Mouse (Mus musculus) megakaryocyte, adult 5-6 weeks (primary cell): ENCODE results near the gene Kit. TPM values are rescaled to one million over a fixed set of nuclear protein-coding genes. Genes with fewer than 3 reads are reported as not detected.

Experiments used
- ATAC-seq: 2 replicates; pipeline ENCODE4 v1.8.0; 2016; ENCODE audit warnings: mild to moderate bottlenecking, inconsistent platforms; ENCODE audit not compliant: poor library complexity, severe bottlenecking
- total RNA-seq, 2 experiments: library from RNA; stranded (forward) in 1 of 2; stranded (reverse) in 1 of 2; fragments of 153-499, 151-499 nt in 1 of 2; fragments of 221-1000, 200-1000 nt in 1 of 2; gene quantifications; 2 replicates each; pipeline versions ENCODE4 v1.2.3 to v1.2.4; 2015 to 2017

The Kit gene
- total RNA-seq, 2 experiments from 2014 or later = 2.5 to 2.9 TPM

GRCm38 (mm10) chr5:75704584-75705175, 130.0 kb downstream of the Kit start:
- no peak for ATAC-seq

- no peak for ATAC-seq
Measured at GRCm38 (mm10) chr5:75705421-75705820, 130.7 kb downstream of the Kit start.
